Mouse (Mus musculus) ES-Bruce4 (cell line): ENCODE measurements around the gene Mettl7a3.

ENCODE experiments used
- CTCF ChIP-seq: IDR thresholded peaks from one replicate; pipeline ENCODE4 v1.8.1; 2011; ENCODE audit warnings: low read depth, low read length
- EP300 ChIP-seq: IDR thresholded peaks from 2 replicates; pipeline ENCODE4 v1.6.1; 2011; ENCODE audit warnings: low read depth, low read length; ENCODE audit not compliant: insufficient read depth
- POLR2A ChIP-seq: IDR thresholded peaks from one replicate; pipeline ENCODE4 v1.8.1; 2011; ENCODE audit warnings: low read length; ENCODE audit not compliant: insufficient read depth

GRCm38 (mm10) chr15:100325235-100325634 lies 9.5 kb upstream of the Mettl7a3 start:
- TF ChIP-seq POLR2A: no peak
- no peak for TF ChIP-seq CTCF
- no peak for TF ChIP-seq EP300
